Mouse (Mus musculus): ENCODE results near the gene Sart1.
"Not testable (repeated sequence)": the region's sequence is repeated elsewhere in the genome, so short reads cannot be mapped to it uniquely, and the experiment has no call there.

Gene Sart1

DNA sequence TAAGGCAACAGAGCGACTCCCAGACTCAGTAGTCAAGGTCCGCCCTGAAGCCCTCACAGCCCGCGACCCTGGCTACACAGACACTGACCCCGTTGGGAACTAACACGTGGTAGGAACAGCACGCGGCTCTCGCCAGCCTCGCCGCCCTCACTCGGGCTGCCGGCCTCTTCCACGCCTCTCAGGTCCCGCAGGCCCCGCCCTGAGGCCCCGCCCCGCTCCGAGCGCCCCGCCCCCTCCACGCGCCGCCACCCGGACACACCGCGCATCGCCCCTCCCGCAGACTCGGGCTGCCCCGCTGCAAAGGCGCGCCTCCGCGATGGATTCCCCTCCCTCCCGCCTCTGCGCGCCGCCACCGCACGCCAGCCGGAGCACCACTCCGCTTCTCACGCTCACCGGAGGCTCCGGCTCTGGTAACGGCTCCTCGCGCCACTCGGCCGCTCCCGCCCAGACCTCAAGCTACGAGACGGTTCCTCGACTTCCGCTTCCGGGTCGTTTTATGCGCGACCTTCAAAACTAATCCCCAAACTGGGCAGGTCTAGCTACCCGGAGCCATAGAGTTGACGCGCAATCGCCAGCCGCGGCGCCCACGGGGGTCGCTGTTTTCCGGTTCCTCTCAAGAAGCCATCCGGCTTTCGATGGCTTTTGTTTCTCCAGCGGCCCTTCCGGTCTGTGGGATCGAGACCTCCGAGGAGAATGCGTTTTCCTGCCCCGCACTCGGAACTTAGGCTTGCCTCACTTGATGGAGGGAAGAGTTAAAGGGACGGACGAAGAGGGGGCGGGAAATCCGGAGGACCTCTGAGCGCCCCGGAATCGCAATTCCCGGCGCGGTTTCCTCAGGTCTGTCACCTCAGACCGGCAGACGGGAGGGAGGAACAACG lies 22.1 kb downstream of the Sart1 start, which contains the start of gene Eif1ad:
Eif1ad (plus strand) TSS at position 567 of the 878 bp plus-strand sequence.
- DNase-seq = peak; percentile 96

DNA sequence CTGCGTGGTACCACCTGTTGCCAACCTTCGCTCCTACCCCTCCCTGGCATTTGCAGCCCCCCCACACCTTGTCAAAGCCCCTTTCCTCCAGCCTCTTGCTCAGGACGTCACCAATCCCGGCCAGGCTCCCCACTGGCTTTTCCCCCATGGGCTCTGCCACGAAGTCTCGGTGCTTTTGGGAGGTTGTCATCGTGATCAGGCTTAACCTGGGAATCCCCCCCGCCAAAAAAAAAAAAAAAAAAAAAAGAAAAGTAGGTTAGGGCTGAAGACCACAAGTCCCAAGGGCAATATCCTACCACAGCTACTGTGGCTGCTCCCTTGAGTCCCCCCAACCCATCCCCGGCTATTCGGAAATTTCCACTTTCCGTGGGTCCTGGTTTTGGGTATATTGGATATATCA lies 22.8 kb downstream of the Sart1 start:
- no peak for DNase-seq

DNA sequence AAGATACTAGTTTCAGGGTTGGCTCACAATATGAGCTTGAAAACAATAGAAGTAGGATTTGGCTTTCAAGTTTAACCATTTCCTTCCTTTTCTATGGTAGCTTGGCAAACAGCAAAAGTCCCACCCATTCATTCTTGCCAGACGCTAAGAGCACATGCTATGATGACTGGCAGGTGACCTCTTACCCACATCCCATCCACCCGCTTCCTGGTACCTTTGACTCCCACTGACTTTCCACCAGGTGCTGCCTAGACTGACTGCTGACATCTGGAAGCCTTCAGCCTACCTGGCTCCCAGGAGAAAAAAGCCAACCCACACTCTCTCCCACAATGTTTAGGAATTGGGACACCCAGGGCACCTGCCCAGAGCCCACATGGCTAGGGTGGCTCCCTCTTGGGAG lies 24.4 kb downstream of the Sart1 start:
- DNase-seq = no peak

DNA sequence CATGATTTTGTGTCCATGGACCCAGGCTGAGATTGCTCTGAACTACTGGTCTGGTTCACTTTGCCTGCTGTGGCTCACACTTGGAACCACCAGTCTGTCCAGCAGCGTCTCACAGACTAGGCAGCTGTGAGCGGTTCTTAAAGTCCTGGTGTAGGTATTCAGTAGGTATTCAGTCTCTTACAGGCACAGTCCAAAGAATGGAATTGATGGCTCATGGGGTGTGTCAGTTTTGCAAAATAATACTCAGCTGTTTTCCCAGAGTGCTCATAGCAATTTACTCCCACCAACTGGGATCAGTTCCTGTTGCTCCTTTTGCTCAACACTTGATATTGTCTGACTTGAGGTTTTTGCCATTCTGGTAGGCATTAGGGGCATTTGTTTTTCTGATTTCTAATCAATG lies 26.3 kb downstream of the Sart1 start:
- DNase-seq = no peak

DNA sequence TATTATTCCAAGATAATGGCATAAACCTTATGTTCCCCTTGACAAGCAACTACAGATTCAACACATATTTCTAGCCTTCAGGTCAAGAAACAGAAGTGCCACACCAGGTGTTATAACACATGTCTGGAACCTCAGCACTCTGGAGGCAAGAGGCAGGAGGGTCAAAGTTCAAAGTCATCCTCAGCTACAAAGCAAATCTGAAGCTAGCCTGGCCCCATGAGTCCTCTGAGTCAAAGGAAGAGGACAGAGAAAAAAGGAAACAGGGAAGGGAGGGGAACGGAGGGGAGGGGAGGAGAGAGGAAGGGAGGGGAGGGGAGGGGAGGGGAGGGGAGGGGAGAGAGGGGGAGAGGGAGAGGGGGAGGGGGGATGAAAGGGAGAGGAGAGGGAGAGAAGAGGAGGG lies 32.4 kb downstream of the Sart1 start:
- DNase-seq = no peak

DNA sequence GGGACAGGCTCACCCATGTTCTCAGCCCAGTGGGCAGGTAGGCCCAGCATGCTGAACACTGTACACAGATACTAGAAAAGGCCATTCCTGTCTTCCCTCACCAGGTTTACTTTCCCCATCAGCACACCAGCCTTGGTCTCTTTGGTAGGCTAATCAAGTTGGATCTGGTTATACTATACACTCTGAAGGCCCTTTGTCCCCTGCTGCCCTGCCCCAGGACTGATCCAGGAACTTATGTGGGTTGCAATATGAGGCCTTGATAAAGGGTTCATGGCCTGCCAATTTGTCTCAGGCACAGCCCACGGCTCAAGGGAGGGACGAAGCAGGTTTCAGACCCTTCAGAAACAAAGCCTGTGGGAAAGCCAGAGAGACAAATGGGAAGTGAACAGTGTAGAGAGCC lies 34.9 kb downstream of the Sart1 start:
- no peak for DNase-seq

DNA sequence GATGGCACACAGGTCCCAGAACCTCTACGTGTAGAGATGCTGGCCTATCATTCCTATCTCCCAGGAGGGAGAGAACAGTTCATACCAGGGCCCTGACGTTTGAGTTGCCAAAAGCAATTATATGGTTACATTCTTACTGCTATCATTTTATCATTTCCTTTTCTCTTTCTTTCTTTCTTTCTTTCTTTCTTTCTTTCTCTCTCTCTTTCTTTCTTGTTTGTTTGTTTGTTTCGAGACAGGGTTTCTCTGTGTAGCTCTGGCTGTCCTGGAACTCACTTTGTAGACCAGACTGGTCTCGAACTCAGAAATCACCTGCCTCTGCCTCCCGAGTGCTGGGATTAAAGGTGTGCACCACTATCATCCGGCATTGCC lies 39.0 kb downstream of the Sart1 start, which contains the start of gene Cst6:
Cst6 (minus strand) TSS at position 73 of the 372 bp plus-strand sequence.
- DNase-seq = not testable (repeated sequence)

DNA sequence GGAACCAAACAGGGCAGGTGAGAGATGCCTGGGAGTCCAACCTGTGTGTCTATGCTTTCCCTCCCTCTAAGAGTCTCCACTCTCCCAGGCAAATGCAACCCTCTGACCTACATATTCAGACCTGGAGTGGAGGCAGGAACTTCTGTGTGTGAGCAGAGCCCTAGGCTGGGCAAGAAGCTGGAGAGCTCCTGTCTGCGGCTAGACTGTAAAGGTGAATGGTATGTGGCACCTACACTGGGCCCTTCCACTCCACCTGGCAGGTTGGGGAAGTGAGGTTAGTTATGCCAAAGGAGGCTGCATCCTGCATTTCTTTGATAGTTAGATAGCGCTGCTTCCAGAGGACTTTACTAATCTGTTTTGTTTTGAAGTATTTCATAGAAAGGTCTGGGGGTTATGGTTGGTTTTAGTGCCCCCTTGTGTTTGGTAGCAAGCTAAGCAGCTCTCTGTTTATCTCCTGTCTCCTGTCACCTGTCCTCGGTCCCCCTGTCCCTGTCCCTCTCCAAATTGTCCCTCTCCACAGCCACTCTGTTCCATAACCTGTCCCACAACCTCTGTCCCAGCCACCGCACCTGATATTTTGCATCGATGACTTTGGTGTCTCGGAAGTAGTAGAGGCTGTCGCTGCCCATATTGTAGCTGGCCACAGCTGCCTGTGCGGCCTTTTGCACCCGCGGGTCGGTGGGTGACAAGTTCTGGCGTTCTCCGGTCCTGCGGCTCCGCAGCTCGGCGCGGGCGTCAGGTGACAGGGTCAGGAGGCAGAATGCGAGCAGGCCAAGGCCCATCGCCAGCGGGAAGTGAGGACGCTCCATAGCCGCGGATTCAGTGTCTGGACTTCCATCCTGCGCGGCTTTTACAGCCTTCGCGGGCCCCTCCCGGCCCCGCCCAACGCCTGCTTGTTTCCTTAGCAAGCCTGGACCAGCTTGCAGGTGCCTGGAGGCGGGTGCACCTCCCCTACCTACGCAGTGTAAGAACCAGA lies 39.7 kb downstream of the Sart1 start:
- DNase-seq = peak; percentile 22

DNA sequence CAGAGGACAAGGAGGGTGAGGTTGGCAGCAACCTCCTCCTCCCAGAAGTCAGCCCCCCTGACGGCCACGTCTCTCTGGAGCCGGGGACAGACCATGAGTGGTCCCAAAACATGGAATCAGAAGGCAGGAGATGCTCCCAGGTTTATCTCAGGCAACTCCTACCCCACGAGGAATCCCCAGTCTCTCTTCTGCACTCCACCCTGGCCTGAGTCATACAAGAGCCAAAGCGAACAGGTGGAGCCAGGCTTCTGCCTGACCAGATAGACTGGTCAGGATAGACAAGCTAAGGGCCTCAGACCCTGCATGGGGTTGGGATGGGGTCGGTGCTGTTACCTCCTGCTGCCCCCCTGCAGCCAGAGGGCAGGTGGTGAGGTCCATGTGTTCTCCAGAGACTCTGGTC lies 40.4 kb downstream of the Sart1 start:
- DNase-seq = no peak

DNA sequence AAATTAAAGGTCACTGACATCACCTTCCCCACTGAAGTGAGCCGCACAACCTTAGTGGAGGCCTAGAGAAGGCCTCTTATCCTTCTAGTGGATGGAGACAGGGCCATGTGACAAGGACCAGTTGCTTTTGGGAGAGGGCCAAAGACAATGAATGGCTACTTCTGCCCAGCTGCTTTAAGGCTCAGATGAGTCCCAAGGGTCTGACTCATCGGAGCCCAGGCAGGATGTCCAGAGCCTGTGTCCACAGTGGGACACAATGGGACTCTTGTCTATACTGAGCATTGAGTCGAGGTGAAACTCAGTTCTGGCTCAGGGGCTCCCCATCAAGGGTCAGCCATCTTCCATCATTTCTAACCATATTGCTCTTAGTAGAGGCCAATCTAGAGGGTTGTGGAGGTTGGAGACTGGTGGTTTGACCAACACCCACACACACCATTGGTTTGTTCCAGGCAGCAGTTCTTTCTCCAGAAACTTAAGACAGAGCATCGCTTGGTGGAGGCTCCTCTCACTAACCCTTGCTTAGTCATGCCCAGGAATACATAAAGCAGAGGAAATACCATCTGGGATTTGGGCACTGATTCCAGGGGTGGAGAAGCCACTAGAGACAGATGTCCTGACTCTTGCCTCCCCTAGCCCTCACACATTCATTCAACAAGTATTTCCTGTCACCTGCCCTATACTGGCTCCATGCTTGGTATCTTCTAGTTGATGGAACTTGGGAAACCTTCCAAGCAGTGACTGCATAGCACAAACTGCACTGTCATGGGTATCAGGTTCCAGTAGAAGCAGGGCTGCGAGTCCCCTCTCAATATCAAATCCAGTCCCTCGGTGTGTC lies 43.0 kb downstream of the Sart1 start:
- DNase-seq = no peak

DNA sequence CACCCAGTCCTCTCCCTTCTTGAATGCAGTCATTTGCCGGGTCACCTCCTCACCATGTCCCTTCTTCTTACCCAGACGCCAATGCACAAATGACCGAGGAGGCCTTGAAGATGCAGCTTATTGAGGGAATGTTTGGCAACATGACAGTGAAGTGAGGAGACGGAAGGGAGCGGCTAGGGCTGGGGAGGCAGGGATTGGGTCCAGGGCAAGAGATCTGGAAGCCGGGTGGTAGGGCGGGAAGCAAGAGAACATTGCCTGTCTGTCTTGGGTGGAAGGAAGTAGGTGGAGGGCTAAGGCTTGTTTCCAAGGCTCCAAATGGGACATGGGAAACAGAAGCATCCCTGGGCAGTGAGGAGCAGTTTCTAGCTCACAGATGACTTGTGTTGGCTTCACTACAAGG lies 47.1 kb downstream of the Sart1 start:
- no peak for DNase-seq

DNA sequence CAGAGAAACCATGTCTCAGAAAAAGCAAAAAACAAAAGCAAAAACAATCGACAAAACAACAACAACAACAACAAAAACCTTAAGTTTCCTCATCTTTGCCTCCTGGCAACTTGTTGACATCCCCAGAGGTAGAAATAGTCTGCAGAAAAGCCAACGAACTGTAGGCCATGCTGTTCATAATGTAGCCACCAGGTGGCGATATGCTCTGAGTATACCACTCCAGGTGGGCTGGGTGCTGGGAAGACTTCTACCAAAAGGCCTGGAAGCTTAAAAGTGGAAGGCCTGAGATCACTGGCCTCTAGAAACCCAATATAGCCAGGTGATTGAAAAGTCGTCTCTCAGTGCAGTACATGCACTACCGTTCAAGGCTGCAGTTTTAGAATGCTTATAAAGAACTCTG lies 50.5 kb downstream of the Sart1 start:
- peak; percentile 85 for DNase-seq

DNA sequence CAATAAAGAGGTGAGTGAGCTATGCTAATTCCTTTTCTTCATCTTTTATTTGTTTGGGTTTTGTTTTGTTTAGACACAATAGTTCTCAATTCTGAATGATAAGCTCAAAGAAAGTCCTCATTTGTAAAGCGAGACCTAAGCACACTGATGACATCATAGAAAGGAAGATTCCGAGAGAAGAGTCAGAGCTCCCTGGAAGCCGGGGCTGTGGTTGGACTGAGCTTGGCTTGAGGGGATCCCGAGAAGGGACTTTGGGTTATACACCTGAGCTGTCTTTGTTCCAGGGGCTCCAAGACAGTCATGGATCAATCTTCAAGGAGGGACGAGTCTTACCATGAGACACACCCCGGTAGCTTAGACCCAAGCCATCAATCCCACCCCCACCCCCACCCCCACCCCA lies 53.1 kb downstream of the Sart1 start, which contains the start of gene Catsper1:
Catsper1 (plus strand) TSS at position 301 of the 400 bp plus-strand sequence.
- DNase-seq = no peak

DNA sequence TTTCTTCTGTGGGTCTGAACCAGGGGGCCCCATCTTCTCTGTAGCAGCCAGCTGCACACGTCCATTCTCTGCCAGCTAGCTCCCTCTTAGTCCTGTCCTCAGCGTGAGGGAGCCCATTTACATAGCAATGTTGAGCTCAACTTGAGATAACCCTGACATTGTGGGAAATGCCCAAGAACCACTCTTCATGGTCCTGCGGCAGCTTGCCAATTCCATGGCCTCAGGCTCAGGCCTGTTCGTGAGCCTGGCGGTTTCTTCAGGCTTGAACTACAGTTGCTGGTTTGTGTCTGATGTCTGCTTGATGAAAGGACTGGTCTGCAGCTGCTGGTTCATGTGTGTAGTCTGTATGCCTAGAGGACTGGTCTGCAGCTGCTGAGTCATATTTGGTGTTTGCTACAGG lies 53.8 kb downstream of the Sart1 start:
- peak; percentile 13 for DNase-seq

DNA sequence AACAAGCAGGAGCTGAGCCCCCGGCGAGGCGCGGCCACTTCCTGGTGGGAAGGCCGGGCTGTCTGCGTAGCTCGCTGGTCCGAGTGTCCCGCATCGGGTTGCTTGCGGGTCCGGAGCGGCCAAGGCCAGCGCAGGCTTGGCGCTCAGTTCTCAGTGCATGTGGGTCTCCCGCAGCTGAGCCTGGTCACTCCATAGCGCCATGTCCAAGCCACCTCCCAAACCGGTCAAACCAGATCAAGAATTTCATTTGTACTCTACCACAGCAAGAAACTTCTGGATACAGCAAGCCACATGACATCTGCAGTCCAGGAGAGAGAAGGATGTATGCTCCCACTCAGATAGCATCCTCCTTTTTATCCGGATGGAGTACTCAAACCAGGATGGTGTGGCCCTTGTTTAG lies 60.5 kb downstream of the Sart1 start:
- DNase-seq = no peak

Measured in lung, postnatal 10 days (tissue).